Comparison of ENCODE assay signal across 8 mouse cellular contexts in genomic region chr5:134183880-134184808, GRCm38 (mm10). TPM values are rescaled to one million over a fixed set of nuclear protein-coding genes. Genes with fewer than 3 reads are reported as not detected.
DNase-seq lines count a peak whose midpoint lies in the region; ATAC-seq lines count a peak whose summit lies in the region.

TSS of gene Gtf2ird2 (plus strand) at chr5:134184019.

- H3K4me1 ChIP-seq in hindbrain, embryonic 12.5 days: peaks cover 19% of the 10 kb centered on the region

- peak within 1 kb of the TSS; percentile 76 for H3K4me3 ChIP-seq in hindbrain, embryonic 12.5 days

- peak; percentile 95 for ATAC-seq in hindbrain, embryonic 12.5 days (ENCODE audit: low FRiP score)

- DNase-seq in Muller cell, postnatal 12 days (ENCODE audit: inconsistent ontology term): peak; percentile 100
- peak; percentile 99 for DNase-seq in cerebellum, adult 9-11 months
- DNase-seq in frontal cortex, adult 2 months (ENCODE audit: extremely low spot score in 1 of 2, low spot score in 1 of 2): peak; percentile 98 to 99
- peak; percentile 99 for DNase-seq in layer of hippocampus, postnatal 14 days (ENCODE audit: low spot score in 2 of 2)
- DNase-seq in lung, postnatal 14 days: peak; percentile 99
- DNase-seq in retina, adult 2 months (ENCODE audit: low read depth, low spot score): peak; percentile 97
- peak; percentile 99 to 100 for DNase-seq in thymus, postnatal 36 days

- no peaks in the 10 kb centered on the region for H3K36me3 ChIP-seq in hindbrain, embryonic 12.5 days

- peak within 1 kb of the TSS; percentile 93 for H3K27ac ChIP-seq in hindbrain, embryonic 12.5 days

- peak within 1 kb of the TSS; percentile 71 for H3K4me2 ChIP-seq in hindbrain, embryonic 12.5 days (replicated peaks)

- H3K9me3 ChIP-seq in hindbrain, embryonic 12.5 days (replicated peaks): no peaks in the 10 kb centered on the region

- H3K9ac ChIP-seq in hindbrain, embryonic 12.5 days: peak within 1 kb of the TSS; percentile 79

- H3K27me3 ChIP-seq in hindbrain, embryonic 12.5 days: no peaks in the 10 kb centered on the region

- WGBS in hindbrain, embryonic 12.5 days: under 1% methylated on average over 83 of the region's 92 CpGs

RNA-seq across cellular contexts. Expression of gene Gtf2ird2, which starts in this region (rescaled TPM):
- polyA plus RNA-seq in frontal cortex, adult 2 months (2012; rRNA removed): 17.2 and 18.8 TPM in 2 replicates
- 11.7 and 12.8 TPM in 2 replicates for polyA plus RNA-seq in hindbrain, embryonic 12.5 days (2016; fragmentation: Nextera tagmentation; extraction: Ambion mirVana)
- total RNA-seq in layer of hippocampus, postnatal 14 days (2021): 10 to 100 TPM; 13.1 to 17.9 TPM

Comparison
In these comparisons a context has a peak if more than half of its experiments do, and no peak if none do; other contexts are left out.
1. Peak in every context shown above with its lines: DNase-seq, ATAC-seq, H3K4me3 ChIP-seq and H3K27ac ChIP-seq.